10 mouse cellular contexts compared by ENCODE assay signal in the genomic region with DNA sequence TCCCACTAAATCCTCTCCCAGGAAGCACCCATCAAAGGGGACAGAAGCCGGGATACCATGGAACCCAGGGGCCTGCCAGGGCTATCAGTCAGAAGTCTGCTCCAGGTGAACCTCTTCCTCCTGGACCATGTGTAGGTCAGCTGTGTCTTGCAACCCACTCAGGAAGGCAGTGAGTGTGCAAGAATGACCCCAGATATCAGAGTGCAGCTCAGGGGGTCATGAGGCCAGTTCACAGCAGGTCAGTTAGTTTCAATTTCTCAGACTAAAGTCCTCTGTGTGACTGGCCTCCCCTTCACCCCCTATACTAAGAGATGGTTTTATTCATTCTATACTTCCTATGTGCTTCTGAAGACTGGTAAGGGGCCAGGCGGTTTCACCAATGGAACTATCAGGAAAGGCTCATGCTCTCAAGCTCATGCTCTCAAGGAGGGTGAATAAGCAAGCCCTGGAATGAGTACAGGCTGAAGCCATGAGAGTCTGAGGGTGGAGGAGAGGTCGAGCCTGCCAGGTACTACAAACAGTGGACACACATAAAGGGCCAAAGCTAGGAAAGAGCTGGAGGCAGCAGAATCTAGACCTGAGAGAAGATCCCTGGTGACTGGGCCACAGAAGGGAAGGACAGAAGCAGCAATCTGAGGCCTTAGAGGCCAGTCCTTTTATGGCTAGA. TPM values are rescaled to one million over a fixed set of nuclear protein-coding genes. Genes with fewer than 3 reads are reported as not detected.
DNase-seq lines count a peak whose midpoint lies in the region; ATAC-seq lines count a peak whose summit lies in the region.
"Had no signal": no experiment of that assay in that cellular context is flagged by ENCODE, and none has a peak within 500 bp of the region (broad histone marks: within the 10 kb centered on the region; RNA-seq: fewer than 3 reads in every experiment).

No protein-coding gene starts in this region.

- WGBS in heart, embryonic 13.5 days = 56% methylated on average over 3 of the region's 3 CpGs
- 74% methylated on average over 3 of the region's 3 CpGs for WGBS in heart, embryonic 11.5 days (ENCODE audit: insufficient replicate concordance)
- WGBS in neural tube, embryonic 13.5 days = 78% methylated on average over 3 of the region's 3 CpGs

- peak overlapping the region; percentile 34; the same call in 1 of the 2 replicates for H3K27ac ChIP-seq in heart, embryonic 13.5 days (replicated peaks)
- no peak overlapping the region for H3K27ac ChIP-seq in heart, embryonic 11.5 days (ENCODE audit: low read depth, low read length)
- H3K27ac ChIP-seq in neural tube, embryonic 13.5 days (replicated peaks) = peak overlapping the region; percentile 84
- H3K27ac ChIP-seq: heart, embryonic 10.5 days had no signal

- no peak for ATAC-seq in heart, embryonic 13.5 days (ENCODE audit: extremely low read depth, insufficient number of reproducible peaks, low FRiP score, low TSS enrichment)
- ATAC-seq in heart, embryonic 11.5 days (replicated peaks; ENCODE audit: insufficient number of reproducible peaks, low FRiP score, low TSS enrichment) = no peak
- ATAC-seq in neural tube, embryonic 13.5 days (ENCODE audit: low read depth) = 0 out of 2 replicates have a peak, but pooled peaks have one; percentile 1

- H3K9me3 ChIP-seq in heart, embryonic 13.5 days = peaks cover 5% of the 10 kb centered on the region; the same call in 1 of the 2 replicates
- H3K9me3 ChIP-seq in heart, embryonic 11.5 days (replicated peaks; ENCODE audit: control insufficient read depth, low read length) = no peaks in the 10 kb centered on the region
- no peaks in the 10 kb centered on the region for H3K9me3 ChIP-seq in neural tube, embryonic 13.5 days
- H3K9me3 ChIP-seq: heart, embryonic 10.5 days had no signal

- no peak for DNase-seq in neural tube, embryonic 10.5 days (ENCODE audit: extremely low spot score, low spot score)
- DNase-seq in lung, postnatal 25 days (ENCODE audit: low spot score) = peak; percentile 64
- no peak for DNase-seq in embryo, embryonic 10.5 days (ENCODE audit: low spot score)
- no peak for DNase-seq in ovary, postnatal 14 days (ENCODE audit: low spot score)
- no peak for DNase-seq in heart, postnatal 25 days (ENCODE audit: low spot score)
- DNase-seq: kidney, adult 18-20 months had no signal

- intact Hi-C loops in heart, postnatal 25 days (cut with DNase I) = no loop called here

- no peak overlapping the region for H3K4me2 ChIP-seq in heart, embryonic 13.5 days
- H3K4me2 ChIP-seq in heart, embryonic 11.5 days = no peak overlapping the region
- H3K4me2 ChIP-seq in neural tube, embryonic 13.5 days = peak overlapping the region; percentile 25

- H3K36me3 ChIP-seq in heart, embryonic 13.5 days = no peaks in the 10 kb centered on the region
- no peaks in the 10 kb centered on the region for H3K36me3 ChIP-seq in heart, embryonic 11.5 days (ENCODE audit: control insufficient read depth, insufficient read depth, low read length)
- no peaks in the 10 kb centered on the region for H3K36me3 ChIP-seq in neural tube, embryonic 13.5 days
- H3K36me3 ChIP-seq: heart, embryonic 10.5 days had no signal

- H3K4me3 ChIP-seq in heart, embryonic 13.5 days = no peak overlapping the region
- H3K4me3 ChIP-seq in heart, embryonic 11.5 days (ENCODE audit: low read depth, low read length) = no peak overlapping the region
- no peak overlapping the region for H3K4me3 ChIP-seq in neural tube, embryonic 13.5 days
- H3K4me3 ChIP-seq: heart, embryonic 10.5 days had no signal

- no peak overlapping the region for H3K9ac ChIP-seq in heart, embryonic 13.5 days
- H3K9ac ChIP-seq in heart, embryonic 11.5 days (ENCODE audit: low read depth, low read length) = no peak overlapping the region
- peak overlapping the region; percentile 27; the same call in 1 of the 2 replicates for H3K9ac ChIP-seq in neural tube, embryonic 13.5 days

- no peaks in the 10 kb centered on the region for H3K27me3 ChIP-seq in heart, embryonic 13.5 days (replicated peaks)
- no peaks in the 10 kb centered on the region for H3K27me3 ChIP-seq in heart, embryonic 11.5 days (ENCODE audit: control insufficient read depth, insufficient read depth, low read length)
- H3K27me3 ChIP-seq in neural tube, embryonic 13.5 days = no peaks in the 10 kb centered on the region

- peaks cover 43% of the 10 kb centered on the region for H3K4me1 ChIP-seq in heart, embryonic 13.5 days
- H3K4me1 ChIP-seq in heart, embryonic 11.5 days (ENCODE audit: control insufficient read depth, insufficient read depth, low read length) = peaks cover 15% of the 10 kb centered on the region
- peaks cover 33% of the 10 kb centered on the region for H3K4me1 ChIP-seq in neural tube, embryonic 13.5 days (replicated peaks)

RNA-seq across cellular contexts. Expression of a gene that starts 19.9 kb away (rescaled TPM):
- polyA plus RNA-seq in heart, embryonic 13.5 days (2015; fragmentation: Nextera tagmentation; extraction: Ambion mirVana) = 4.3 and 6.4 TPM in 2 replicates
- 3.2 and 3.5 TPM in 2 replicates for polyA plus RNA-seq in heart, embryonic 11.5 days (2014; fragmentation: Nextera tagmentation; extraction: Ambion mirVana)
- 30.9 and 34.0 TPM in 2 replicates for polyA plus RNA-seq in neural tube, embryonic 13.5 days (2015; fragmentation: Nextera tagmentation; extraction: Ambion mirVana)
- total RNA-seq in heart, postnatal 25 days (2021) = 1 to 10 TPM; 8.3 to 8.9 TPM

RNA-seq across cellular contexts. Expression of a gene that starts 58.6 kb away (rescaled TPM):
- polyA plus RNA-seq in heart, embryonic 13.5 days (2015; fragmentation: Nextera tagmentation; extraction: Ambion mirVana) = 17.9 and 18.3 TPM in 2 replicates
- polyA plus RNA-seq in heart, embryonic 11.5 days (2014; fragmentation: Nextera tagmentation; extraction: Ambion mirVana) = 21.1 and 23.7 TPM in 2 replicates
- polyA plus RNA-seq in neural tube, embryonic 13.5 days (2015; fragmentation: Nextera tagmentation; extraction: Ambion mirVana) = 53.0 and 58.6 TPM in 2 replicates
- 1 to 10 TPM; 7.3 to 7.9 TPM for total RNA-seq in heart, postnatal 25 days (2021)

RNA-seq across cellular contexts. Expression of a gene that starts 58.7 kb away (rescaled TPM):
- 6.8 and 7.5 TPM in 2 replicates for polyA plus RNA-seq in heart, embryonic 13.5 days (2015; fragmentation: Nextera tagmentation; extraction: Ambion mirVana)
- polyA plus RNA-seq in heart, embryonic 11.5 days (2014; fragmentation: Nextera tagmentation; extraction: Ambion mirVana) = 7.4 and 7.9 TPM in 2 replicates
- 11.0 and 13.3 TPM in 2 replicates for polyA plus RNA-seq in neural tube, embryonic 13.5 days (2015; fragmentation: Nextera tagmentation; extraction: Ambion mirVana)
- 1 to 10 TPM; 3.3 to 3.9 TPM for total RNA-seq in heart, postnatal 25 days (2021)
